Mouse (Mus musculus) left cerebral cortex, postnatal 14 days (tissue): ENCODE data around the gene 5830473C10Rik. TPM values are rescaled to one million over a fixed set of nuclear protein-coding genes. Genes with fewer than 3 reads are reported as not detected.

ENCODE experiments used
- DNase-seq, 2 experiments: peaks; one replicate each; pipeline ENCODE4 v3.0.0; 2021 to 2022; ENCODE audit warnings: low spot score in 2 of 2, mixed read lengths in 1 of 2
- intact Hi-C: fragments of 180-260 bp; cut with DNase I; formaldehyde crosslinking; loops from one replicate; pipeline ENCODE4 v1.15.1; 2025
- total RNA-seq, 2 experiments: library from RNA; stranded (reverse); gene quantifications; 2 replicates each; pipeline ENCODE4 v1.2.3; 2021

5830473C10Rik gene
- total RNA-seq, 2 experiments from 2014 or later: 0.29 to 0.42 TPM

- DNase-seq: no peak
- intact Hi-C loops: no loop called here
Observed at GRCm38 (mm10) chr5:90634885-90635284, 74.0 kb downstream of the 5830473C10Rik start.

GRCm38 (mm10) chr5:90640286-90641217, 79.6 kb downstream of the 5830473C10Rik start, which contains the start of gene Rassf6:
Gene Rassf6, minus strand, starts transcription at chr5:90640657.
- no peak for DNase-seq
- intact Hi-C loops: no loop called here

GRCm38 (mm10) chr5:90641218-90641610, 80.3 kb downstream of the 5830473C10Rik start:
- intact Hi-C loops: no loop called here
- DNase-seq: no peak

GRCm38 (mm10) chr5:90645579-90645978, 84.7 kb downstream of the 5830473C10Rik start:
- DNase-seq: no peak
- intact Hi-C loops: no loop called here

- intact Hi-C loops: no loop called here
- DNase-seq: no peak
Observed at GRCm38 (mm10) chr5:90646398-90646797, 85.5 kb downstream of the 5830473C10Rik start.

Other genes with a start within 250 kb of the 5830473C10Rik start
- gene Ankrd17, start 194.5 kb upstream of the 5830473C10Rik start, total RNA-seq: 100 to 1,000 TPM; 105 to 106 TPM
- 1 to 10 TPM; 1.4 to 1.6 TPM for gene Gm9958, start 193.9 kb upstream of the 5830473C10Rik start, total RNA-seq
- gene Alb, start 100.2 kb upstream of the 5830473C10Rik start, total RNA-seq: under 1 TPM in 1 of 2 experiments, not detected in 1; 0.29 TPM
- not detected for gene Afp, start 70.4 kb upstream of the 5830473C10Rik start, total RNA-seq
- gene Afm, start 42.2 kb upstream of the 5830473C10Rik start, total RNA-seq: not detected
- 1 to 10 TPM; 1.0 to 1.7 TPM for gene Rassf6, start 79.5 kb downstream of the 5830473C10Rik start, total RNA-seq
- gene Cxcl5, start 198.3 kb downstream of the 5830473C10Rik start, total RNA-seq: under 1 TPM; 0.22 to 0.27 TPM
- gene Ppbp, start 207.4 kb downstream of the 5830473C10Rik start, total RNA-seq: under 1 TPM in 1 of 2 experiments, not detected in 1; 0.66 TPM
- gene Pf4, start 211.3 kb downstream of the 5830473C10Rik start, total RNA-seq: 1 to 10 TPM; 4.7 to 5.2 TPM
- gene Cxcl3, start 225.0 kb downstream of the 5830473C10Rik start, total RNA-seq: not detected
- gene Cxcl15, start 233.4 kb downstream of the 5830473C10Rik start, total RNA-seq: not detected